Mouse (Mus musculus) v-Abl transformed pro-B cells (cell line): ENCODE results near the gene Slc16a4.

ENCODE experiments used
- in situ Hi-C, 2 experiments: fragments of 400-800 bp; cut with MboI; formaldehyde crosslinking; loops; one replicate each; pipeline ENCODE4 v1.15.1; 2025; ENCODE audit not compliant: unreplicated experiment in 2 of 2

Slc16a4 gene

DNA sequence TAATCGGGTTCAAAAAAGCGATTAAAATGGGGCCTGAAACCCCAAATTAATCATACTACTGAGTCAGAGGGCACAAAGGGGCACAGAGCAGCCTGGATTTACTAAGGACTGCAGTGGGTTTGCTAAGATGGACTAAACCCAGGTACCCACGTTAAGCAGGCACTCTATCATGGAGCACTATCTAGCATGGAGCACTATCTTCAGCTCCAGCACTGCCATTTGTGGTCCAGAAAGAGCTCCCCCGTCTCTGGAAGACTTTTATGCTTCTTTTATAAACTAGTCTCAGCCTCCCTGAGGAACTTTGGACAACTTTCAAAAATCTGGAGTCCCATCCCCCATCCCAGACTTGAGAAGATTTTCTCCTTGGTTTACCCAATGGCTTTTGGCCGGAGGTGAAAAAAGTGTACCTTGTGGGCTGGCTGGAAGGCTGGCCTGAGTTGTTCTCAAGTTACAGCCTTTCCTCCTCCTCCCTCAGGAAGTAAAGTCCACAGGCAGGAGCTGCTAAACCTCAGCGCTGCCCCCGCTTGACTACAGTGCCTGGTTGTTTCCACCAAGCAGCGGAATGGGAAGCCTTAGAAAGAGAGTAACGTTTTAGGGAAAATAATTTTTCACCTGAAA is at the start of gene Slc16a4:
Gene Slc16a4, plus strand, starts transcription at position 467 of the 618 bp plus-strand sequence.
- in situ Hi-C loops = no loop called here

DNA sequence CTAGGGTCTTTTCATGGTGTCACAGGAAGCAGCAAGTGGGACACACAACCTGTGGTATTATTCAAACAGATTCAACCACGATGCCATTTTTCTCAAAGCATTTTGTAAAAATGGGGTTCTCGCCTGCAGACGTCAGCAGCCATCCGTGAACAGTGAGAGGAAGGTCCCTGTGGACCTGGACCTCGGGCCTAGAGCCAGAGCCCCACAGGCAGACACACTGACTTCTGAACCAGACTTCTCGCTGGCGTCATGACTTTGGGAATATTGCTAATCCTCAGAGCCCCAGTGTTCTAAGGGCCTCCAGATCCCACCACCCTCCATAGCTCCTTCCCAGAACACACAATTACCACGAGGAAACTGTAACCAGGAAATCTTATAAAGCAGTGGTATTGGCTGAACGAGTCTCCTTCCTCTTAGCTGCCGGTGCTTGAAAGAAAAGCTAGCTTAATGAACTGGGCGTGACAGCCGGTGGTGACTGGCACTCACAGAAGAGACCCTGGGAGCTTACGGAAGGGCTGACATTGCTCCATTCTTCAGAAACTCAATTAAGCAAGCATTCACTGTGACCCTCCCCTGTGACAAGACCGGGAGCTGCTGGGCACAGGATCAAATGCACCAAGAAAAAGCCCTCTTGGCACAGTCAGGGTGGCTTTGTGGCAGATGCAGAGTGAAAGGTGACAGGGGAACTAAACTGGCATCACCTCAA is 49.5 kb upstream of the Slc16a4 start:
- in situ Hi-C loops = loop anchor here in 1 of 2 experiments (25.0 kb wide), 1 partner anchor 571 kb away; no protein-coding TSS in a partner anchor

DNA sequence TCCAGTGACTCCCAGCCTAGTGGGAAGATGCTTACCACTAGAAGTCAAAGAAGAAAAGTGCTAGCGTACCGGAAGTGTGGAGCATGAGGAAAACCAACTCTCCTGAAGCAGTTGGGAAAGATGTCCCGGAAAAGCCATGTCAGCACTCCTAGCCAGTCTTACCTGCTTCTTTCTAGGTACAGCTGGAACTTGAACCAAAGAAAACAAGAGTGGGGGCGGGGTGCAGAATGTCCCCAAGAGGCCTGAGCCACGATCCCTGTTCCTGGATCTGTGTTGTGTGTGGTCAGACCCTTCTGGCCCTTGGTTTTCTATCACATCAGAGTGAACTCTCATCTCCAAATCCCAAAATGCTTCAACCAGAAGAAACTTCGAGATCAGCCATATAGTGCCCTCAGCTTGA is 44.2 kb upstream of the Slc16a4 start:
- in situ Hi-C loops = loop anchor here in 1 of 2 experiments (25.0 kb wide), 1 partner anchor 565 kb away; no protein-coding TSS in a partner anchor

DNA sequence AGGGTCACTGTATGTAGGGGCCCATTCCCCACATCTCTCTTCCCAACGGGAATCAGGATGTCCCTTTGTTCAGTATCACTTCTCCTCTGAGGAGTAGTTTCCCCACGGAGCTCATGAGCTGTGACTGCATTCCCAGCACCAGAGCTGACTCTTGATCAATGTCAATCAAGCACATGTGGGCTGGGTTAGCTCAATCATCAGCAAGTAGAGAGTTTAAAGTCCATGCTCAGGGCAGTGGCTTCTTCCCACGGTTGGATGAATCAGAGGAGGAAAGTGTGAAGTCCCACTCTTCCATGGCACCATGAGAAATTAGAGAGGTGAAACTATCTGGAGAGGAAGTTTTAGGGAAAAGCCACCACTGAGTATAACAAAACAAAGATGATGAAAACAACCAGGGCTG is 42.0 kb upstream of the Slc16a4 start:
- in situ Hi-C loops = loop anchor here in 1 of 2 experiments (25.0 kb wide), 1 partner anchor 563 kb away; no protein-coding TSS in a partner anchor

DNA sequence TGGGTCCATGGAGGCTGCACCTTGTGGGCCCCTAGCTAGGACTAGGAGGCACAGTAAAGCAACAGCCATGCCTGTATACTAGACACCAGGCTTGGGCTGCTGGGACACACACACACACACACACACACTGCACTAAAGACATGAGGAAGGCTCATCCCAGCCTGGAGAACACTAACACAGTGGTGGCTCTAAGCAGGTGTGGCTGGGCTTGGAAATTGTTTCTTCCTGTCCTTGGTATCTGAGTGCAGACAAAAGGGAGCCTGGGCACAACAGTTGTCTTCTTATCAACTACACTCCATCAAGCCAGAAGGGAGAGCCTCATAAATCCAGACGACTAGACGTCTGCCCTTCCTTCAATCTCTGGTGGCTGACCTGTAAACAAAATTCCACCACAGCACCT is 40.7 kb upstream of the Slc16a4 start:
- in situ Hi-C loops = no loop called here

DNA sequence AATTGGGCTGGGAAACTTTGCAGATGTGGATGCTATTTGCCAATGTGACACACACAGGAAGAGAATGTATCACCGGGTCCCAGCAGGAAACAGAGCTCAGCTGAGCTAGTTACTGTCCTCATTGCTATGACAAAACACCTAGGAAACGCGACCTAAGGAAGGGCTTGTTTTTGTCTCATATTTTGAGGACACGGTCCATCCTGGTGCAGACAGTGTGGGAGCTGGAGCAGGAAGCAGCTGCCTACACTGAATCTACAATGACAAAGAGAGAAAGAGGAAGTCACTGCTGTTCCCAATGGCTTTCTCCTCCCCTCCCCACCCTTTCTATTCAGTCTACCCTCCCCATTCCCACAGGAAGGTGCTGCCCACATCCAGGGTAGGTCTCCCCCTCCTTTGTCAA is 39.0 kb upstream of the Slc16a4 start:
- in situ Hi-C loops = no loop called here

DNA sequence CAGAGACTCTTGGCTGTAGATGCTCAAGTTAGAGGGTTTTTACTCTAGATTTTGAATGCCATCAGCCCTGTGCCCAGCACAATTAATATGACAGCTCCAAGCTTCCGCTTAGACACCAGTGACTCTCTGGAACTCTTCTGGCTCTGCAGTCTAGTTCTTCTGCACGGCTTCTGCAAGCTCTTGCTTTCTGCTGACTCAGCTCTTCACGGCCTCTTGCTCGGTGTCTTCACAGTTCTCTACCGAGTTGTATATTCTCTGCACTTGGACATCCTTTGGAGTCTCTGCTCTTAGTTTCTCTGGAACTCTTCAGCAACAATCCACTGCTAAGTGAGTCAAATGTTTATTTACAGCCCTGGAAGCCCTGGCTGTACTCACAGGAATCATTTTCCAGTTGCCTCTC is 37.1 kb upstream of the Slc16a4 start:
- in situ Hi-C loops = no loop called here

DNA sequence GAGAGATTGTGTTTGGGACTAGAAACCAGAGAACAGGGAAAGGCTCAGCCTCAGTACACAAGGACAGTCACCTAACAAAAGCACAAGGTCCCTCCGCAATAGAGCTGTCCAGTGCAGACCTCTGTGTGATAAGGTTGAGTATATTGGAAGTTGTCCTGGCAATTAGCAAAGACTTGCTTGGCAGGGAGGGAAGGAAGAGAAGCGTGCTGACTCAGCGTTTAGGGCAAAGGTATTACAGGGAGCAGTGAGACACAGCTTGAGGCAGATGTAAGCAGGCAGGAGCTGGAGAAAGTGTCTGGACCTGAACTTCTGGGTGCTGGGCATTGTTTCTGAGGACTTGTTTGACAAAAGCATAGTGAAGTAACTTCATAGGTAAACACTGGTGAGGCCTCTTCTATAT is 35.0 kb upstream of the Slc16a4 start:
- in situ Hi-C loops = no loop called here

DNA sequence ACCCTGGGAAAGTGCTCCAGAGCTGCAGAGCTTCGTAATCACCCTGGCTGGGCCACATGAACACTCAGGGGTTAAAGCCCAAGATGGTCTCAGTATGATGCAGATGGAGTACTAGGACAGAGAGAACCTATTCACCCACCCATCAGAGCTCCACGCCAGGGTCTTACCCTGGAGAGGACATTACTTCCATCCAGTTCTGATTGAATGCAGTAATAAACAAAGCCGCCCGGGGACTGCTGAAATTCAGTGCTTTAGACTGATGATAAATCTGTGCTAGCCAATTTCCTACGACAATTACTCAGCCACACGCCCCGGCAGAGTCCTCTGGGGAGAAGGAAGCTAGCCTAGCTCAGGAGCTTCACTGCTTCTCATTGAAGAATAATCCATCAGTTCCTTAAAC is 34.3 kb upstream of the Slc16a4 start:
- in situ Hi-C loops = no loop called here

DNA sequence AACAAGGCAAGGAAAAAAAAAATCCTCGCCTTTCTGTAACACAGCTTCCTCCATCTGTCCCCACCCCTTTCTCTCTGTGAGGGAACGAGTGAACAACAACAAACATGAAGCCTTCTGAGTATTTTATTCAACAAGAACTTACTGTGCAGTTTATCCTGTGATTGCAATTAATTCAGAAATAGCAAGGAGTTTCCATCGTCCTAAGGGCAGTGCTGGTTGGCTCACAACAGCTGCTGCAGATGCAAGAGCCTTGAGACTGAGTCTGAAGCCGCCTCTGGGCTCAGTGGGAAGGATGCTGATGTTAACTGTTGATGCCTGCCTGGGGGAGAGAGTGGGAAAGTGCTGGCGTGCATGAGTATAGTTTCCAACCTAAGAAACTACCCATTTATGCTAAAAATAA is 33.1 kb upstream of the Slc16a4 start:
- in situ Hi-C loops = no loop called here

DNA sequence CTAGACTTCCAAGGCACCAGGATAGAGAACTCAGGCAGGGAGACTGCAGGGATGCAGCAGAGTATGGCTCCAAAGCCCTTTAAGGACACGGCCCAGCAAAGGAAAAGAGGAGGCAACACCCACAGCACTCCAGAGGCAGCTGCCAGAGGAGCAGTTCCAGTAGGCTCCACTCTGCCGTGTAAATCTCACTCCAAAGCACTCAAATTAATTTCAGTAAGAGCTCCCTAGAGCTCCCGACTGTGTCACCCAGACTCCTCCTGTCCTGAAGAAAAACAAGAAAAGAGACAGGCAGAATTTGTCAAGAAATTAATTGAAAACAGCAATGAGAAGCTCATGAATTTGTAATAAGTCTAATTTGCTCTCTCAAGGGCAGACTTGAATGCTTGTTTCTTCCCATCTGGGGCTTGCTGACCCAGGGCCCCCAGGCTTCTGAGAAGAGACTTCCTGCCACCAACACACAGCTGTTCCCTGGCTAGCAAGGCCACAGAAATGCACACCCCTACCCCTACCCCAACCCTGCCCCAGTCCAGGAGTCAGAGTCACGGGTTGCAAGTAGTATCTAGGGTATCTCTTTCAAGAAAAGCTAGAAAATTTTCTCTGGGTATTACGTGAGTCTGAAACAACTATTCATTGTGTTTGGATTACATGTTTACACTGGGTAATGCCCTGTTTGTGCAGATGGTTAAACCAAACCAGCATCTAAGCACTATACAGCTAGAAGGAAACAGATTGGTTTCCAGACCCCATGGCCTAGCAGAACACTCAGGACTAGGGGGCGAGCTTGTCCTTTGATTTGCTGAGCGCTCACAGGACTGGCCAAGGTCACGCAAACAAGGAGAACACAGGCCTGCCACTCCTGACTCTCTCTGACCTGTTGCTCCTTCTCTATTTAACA is 29.8 kb upstream of the Slc16a4 start:
- in situ Hi-C loops = no loop called here

DNA sequence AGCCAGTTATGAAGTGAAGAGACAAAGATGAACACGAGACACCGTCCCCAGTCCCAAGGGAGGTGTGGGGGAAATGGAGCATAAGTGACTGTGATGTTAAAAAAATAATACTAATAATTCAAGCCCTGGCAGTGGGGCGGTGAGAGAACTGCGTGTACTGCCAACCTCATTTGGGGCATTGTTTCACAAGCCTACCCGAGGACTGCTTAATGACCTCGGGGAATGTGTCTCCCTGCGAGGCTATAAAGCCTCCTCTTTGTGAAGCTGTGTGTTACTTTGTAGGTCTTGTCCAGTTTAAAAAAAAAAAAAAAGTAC is 29.2 kb upstream of the Slc16a4 start:
- in situ Hi-C loops = no loop called here

DNA sequence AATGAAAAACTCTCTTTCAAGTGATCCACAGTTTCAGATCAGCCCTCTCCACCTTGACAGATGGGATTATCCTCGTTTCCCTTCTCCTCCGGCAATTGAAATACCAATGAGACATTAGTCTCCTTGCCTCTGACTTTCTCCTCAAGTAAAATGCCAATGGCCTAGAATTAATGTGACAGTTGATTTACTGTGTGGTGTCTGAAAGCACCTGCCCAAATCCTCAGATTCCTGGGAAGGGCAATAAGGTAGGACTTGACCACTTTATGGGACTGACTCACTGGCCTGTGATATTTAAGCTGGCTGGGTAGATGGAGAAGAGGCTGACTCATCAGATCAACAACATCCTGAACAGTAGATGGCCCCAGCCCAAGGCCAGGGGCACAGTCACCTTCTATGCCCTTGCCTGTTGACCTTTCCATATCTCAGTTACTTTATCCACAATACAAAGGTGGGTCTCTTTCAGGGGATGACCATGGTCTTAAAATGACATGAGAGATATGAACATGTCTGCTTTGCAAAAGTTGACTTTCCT is 24.1 kb upstream of the Slc16a4 start:
- in situ Hi-C loops = no loop called here

DNA sequence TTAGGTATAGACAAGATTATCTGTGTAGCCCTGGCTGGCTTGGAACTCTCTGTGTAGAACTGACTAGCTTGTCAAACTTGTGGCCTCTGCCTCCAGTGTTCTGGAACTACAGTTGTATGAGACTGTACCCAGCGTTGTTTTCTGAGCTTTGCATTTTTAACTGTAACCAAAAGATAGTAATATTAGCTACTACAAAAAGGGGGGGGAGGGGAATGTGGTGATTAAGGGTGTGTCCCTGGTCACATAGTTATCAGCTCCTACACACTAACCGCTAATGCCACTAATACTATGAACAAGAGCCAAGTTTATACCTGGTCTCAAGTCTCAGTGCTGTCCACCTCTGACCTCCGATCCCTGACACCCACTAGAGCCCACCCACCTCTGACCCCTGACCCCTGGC is 18.6 kb upstream of the Slc16a4 start:
- in situ Hi-C loops = loop anchor here (5.0 kb wide), 5 partner anchors 35 to 190 kb away; partner anchors contain the start of genes A630076J17Rik (in 1 of the 2) and Prok1 (in 1 of the 2)

DNA sequence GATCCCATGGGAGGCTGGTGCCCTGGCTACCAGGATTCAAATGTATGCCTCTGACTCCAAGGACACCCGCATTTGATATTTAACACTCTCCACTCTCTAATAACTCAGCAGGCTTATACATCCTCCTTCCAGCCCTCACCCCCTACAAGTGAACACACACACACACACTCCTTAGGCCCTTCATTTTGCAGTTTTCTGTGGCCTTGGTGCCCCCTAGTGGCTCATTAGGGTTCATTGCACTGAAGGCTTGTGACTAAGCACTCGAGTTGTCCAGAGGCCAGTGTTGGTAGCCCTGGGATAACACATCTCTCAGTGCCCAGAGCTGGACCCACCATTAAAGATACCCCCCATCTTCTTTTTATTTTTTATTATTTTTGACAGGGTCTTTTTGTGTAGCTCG is 17.2 kb upstream of the Slc16a4 start:
- in situ Hi-C loops = loop anchor here (5.0 kb wide), 5 partner anchors 37 to 188 kb away; partner anchors contain the start of genes A630076J17Rik (in 1 of the 2) and Prok1 (in 1 of the 2)

DNA sequence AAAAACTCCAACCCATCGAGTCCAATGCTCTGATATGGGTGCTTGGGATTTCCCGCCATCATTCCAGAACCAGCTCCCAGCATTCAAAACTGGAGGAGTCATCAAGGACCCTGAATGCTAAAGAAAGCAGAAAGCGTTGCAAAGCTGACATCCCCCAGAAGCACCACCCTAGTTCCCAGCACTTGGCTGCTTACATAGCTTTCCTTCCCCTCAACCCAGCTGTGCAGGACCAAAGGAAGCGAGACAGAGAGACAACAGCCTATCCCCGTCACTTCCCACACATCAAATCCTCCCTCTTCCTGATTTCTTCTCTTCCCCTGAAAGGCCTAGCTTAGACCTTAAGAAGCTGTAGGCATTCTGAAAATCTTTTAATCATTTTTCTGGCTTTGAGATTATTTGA is 15.7 kb upstream of the Slc16a4 start:
- in situ Hi-C loops = no loop called here

DNA sequence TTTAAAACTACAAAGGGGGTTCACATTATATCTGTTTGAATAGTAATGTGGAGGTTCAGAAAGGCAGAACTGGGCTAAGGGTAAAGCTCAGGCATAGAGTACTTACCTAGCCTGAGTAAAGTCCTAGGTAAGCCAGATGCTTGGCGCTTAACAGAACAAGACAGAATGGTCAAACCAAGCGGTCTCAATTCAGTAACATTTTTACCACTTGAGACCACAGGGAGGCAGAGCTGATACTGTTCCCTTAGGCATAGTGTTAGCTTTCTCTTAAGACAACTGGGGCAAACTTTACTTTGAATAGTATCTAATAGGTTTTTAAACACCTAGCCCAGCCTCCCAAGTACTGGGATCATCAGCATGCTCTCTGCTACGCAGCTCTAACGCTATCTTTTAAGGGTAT is 15.0 kb upstream of the Slc16a4 start:
- in situ Hi-C loops = no loop called here

DNA sequence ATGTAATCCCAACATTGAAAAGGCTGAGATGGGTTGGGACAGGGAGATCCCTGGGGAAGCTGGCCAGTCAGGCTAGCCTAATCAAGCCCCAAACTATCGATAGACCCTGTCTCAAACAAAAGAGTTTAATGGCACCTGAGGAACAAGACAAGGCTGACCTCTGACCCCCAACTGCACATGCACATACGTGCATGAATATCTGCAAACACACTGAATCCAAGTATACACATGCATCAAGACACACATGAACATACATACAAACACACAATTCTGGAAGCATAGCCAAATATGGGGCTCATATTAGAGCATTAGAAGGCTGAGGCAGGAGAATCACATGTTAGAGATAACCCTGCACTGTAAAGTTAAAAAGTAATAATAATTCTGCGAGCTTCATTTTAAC is 14.4 kb upstream of the Slc16a4 start:
- in situ Hi-C loops = no loop called here

DNA sequence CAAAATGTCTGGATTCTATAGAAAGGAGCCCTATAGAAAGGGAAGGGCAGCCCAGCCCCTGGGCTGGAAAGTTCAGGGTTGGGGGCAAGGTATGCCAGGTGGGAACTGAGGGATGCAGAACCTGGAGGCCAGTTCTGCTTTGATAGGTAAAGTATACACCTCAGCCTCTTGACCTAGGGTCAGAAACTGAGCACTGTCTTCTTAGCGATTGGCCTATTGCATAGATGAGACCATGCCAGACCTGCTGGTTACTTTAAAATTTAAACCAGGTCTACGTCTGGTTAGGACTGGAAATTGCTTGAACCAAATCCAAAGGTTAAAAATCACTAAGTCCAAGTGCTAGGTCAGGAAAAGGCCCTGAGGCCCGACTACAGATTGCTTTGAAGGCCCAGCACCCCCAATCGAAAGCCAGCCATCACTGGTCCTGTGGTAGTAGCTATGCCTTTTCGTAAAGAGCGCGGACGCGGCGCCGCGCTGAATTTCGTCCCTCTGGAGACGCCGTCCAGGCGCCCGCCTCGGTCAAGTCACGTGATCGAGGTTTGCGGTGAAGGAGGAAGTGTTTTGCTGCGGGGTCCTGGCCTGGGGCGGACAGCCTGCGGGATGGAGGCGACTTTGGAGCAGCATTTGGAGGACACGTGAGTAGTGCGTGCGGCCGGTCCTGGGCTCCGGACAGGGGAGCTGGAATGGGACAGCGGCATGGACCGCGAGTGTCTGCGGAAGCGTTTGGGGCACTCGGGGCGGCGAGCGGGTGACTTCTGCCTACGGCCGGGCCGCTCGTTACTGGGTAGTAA is 12.4 kb upstream of the Slc16a4 start, which contains the start of gene Lamtor5:
Gene Lamtor5, plus strand, starts transcription at position 380 of the 791 bp plus-strand sequence.
- in situ Hi-C loops = no loop called here

DNA sequence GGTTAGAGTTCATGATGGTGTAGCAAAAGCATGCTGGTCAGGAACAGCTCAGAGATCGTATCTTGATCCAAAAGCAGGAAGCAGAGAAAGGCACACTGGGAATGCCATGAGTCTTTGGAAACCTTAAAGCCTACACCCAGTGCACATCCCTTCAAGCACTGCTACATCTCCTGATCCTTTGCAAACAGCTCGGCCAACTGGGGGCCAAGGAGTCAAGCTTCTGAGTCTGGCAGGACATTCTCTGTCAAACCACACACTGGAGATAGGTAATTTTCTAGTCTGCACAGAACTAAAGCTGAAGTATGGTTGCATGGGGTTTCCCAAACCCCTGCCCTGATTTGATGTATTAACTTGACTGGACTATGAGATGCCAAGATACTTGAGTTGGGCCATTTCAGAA is 4.9 kb upstream of the Slc16a4 start:
- in situ Hi-C loops = no loop called here
